Mouse (Mus musculus) kidney, embryonic 15.5 days (tissue): ENCODE results near the gene Idh3a. TPM values are rescaled to one million over a fixed set of nuclear protein-coding genes. Genes with fewer than 3 reads are reported as not detected.

Experiments used
- polyA plus RNA-seq: library from polyadenylated mRNA; unstranded; fragments of >200 nt; fragmentation: Nextera tagmentation; extraction: Ambion mirVana; gene quantifications from 2 replicates; pipeline ENCODE4 v1.2.1, GENCODE M21; 2015

Gene Idh3a
- polyA plus RNA-seq, 1 experiment from 2014 or later = 139 TPM

Other genes with a start within 250 kb of the Idh3a start
- gene Dmxl2, start 84.7 kb upstream of the Idh3a start, polyA plus RNA-seq = 6.3 and 6.5 TPM in 2 replicates
- gene Sh2d7, start 47.4 kb upstream of the Idh3a start, polyA plus RNA-seq = not detected in 2 replicates
- 15.9 and 17.4 TPM in 2 replicates for gene Cib2, start 26.1 kb upstream of the Idh3a start, polyA plus RNA-seq
- gene Acsbg1, start 75.5 kb downstream of the Idh3a start, polyA plus RNA-seq = 2.1 and 4.6 TPM in 2 replicates
- gene Dnaja4, start 112.5 kb downstream of the Idh3a start, polyA plus RNA-seq = 3.6 and 4.4 TPM in 2 replicates
- 151 and 160 TPM in 2 replicates for gene Wdr61, start 148.2 kb downstream of the Idh3a start, polyA plus RNA-seq
- gene Crabp1, start 178.4 kb downstream of the Idh3a start, polyA plus RNA-seq = 78.1 and 79.9 TPM in 2 replicates